ENCODE assay signal across 8 mouse cellular contexts in genomic region chr13:58403243-58403642, GRCm38 (mm10). TPM values are rescaled to one million over a fixed set of nuclear protein-coding genes. Genes with fewer than 3 reads are reported as not detected.
A peak's percentile ranks its signal among the peaks of the same experiment; 100 is the strongest.
DNase-seq lines count a peak whose midpoint lies in the region; ATAC-seq and TF ChIP-seq lines count a peak whose summit lies in the region.
"Not testable (repeated sequence)": the region's sequence is repeated elsewhere in the genome, so short reads cannot be mapped to it uniquely, and the experiment has no call there.

TSS of gene Hnrnpk (minus strand) at chr13:58403343.

- TF ChIP-seq POLR2A in ES-Bruce4 (IDR thresholded peaks at IDR 0.05; ENCODE audit: insufficient read depth, low read length): not testable (repeated sequence)

- 7% methylated on average over 16 of the region's 17 CpGs for WGBS in heart, embryonic 16.5 days
- 6% methylated on average over 17 of the region's 17 CpGs for WGBS in intestine, embryonic 16.5 days
- 6% methylated on average over 16 of the region's 17 CpGs for WGBS in lung, embryonic 16.5 days
- 7% methylated on average over 17 of the region's 17 CpGs for WGBS in neural tube, embryonic 12.5 days

- not testable (repeated sequence) for ATAC-seq in common myeloid progenitor, adult 5-6 weeks (replicated peaks; ENCODE audit: low read depth, poor library complexity, severe bottlenecking); heart, embryonic 16.5 days (replicated peaks; ENCODE audit: extremely low read depth, insufficient read depth, low FRiP score); intestine, embryonic 16.5 days; lung, embryonic 16.5 days (ENCODE audit: low read depth); neural tube, embryonic 12.5 days (ENCODE audit: low FRiP score, low read depth)

- not testable (repeated sequence) for H3K27me3 ChIP-seq in ES-Bruce4 (ENCODE audit: control insufficient read depth, insufficient read depth, low read length, poor library complexity, severe bottlenecking); heart, embryonic 16.5 days (ENCODE audit: control insufficient read depth, insufficient read depth, low read length); intestine, embryonic 16.5 days (replicated peaks; ENCODE audit: control insufficient read depth, insufficient read depth, low read length); lung, embryonic 16.5 days (ENCODE audit: control insufficient read depth, insufficient read depth, low read depth, low read length); neural tube, embryonic 12.5 days (replicated peaks)

- not testable (repeated sequence) for TF ChIP-seq CTCF in ES-Bruce4 (IDR thresholded peaks at IDR 0.05; ENCODE audit: low read depth, low read length)

- peak within 1 kb of the TSS; percentile 96 for H3K9ac ChIP-seq in ES-Bruce4 (ENCODE audit: low read depth, poor library complexity, severe bottlenecking)
- peak within 1 kb of the TSS; percentile 100 for H3K9ac ChIP-seq in heart, embryonic 16.5 days (ENCODE audit: low read length)
- H3K9ac ChIP-seq in intestine, embryonic 16.5 days (ENCODE audit: low read depth, low read length): peak within 1 kb of the TSS; percentile 100
- peak within 1 kb of the TSS; percentile 100 for H3K9ac ChIP-seq in lung, embryonic 16.5 days (ENCODE audit: low read length)
- H3K9ac ChIP-seq in neural tube, embryonic 12.5 days: peak within 1 kb of the TSS; percentile 100

- peak within 1 kb of the TSS; percentile 90 for H3K4me3 ChIP-seq in ES-Bruce4 (ENCODE audit: low read depth, low read length)
- peak within 1 kb of the TSS; percentile 99 for H3K4me3 ChIP-seq in heart, embryonic 16.5 days (ENCODE audit: low read length)
- H3K4me3 ChIP-seq in intestine, embryonic 16.5 days (ENCODE audit: low read length): peak within 1 kb of the TSS; percentile 80
- H3K4me3 ChIP-seq in lung, embryonic 16.5 days (ENCODE audit: low read length): peak within 1 kb of the TSS; percentile 97
- peak within 1 kb of the TSS; percentile 98 for H3K4me3 ChIP-seq in neural tube, embryonic 12.5 days

- not testable (repeated sequence) for H3K9me3 ChIP-seq in ES-Bruce4 (replicated peaks; ENCODE audit: control insufficient read depth, insufficient read depth, low read length, poor library complexity, severe bottlenecking); heart, embryonic 16.5 days (replicated peaks; ENCODE audit: control insufficient read depth, low read length); intestine, embryonic 16.5 days (ENCODE audit: control insufficient read depth, low read length); lung, embryonic 16.5 days (ENCODE audit: control insufficient read depth, low read length); neural tube, embryonic 12.5 days

- peaks cover 12% of the 10 kb centered on the region for H3K36me3 ChIP-seq in ES-Bruce4 (ENCODE audit: control insufficient read depth, insufficient read depth, low read length, poor library complexity, severe bottlenecking)
- not testable (repeated sequence) for H3K36me3 ChIP-seq in heart, embryonic 16.5 days (ENCODE audit: control insufficient read depth, insufficient read depth); intestine, embryonic 16.5 days (ENCODE audit: control insufficient read depth, insufficient read depth, low read length); lung, embryonic 16.5 days (ENCODE audit: control insufficient read depth, insufficient read depth, low read length); neural tube, embryonic 12.5 days

- H3K27ac ChIP-seq in ES-Bruce4 (ENCODE audit: insufficient read depth, low read length): peak within 1 kb of the TSS; percentile 68
- H3K27ac ChIP-seq in heart, embryonic 16.5 days (ENCODE audit: low read length): peak within 1 kb of the TSS; percentile 99
- peak within 1 kb of the TSS; percentile 98 for H3K27ac ChIP-seq in intestine, embryonic 16.5 days (ENCODE audit: low read length)
- H3K27ac ChIP-seq in lung, embryonic 16.5 days (ENCODE audit: low read length): peak within 1 kb of the TSS; percentile 99
- H3K27ac ChIP-seq in neural tube, embryonic 12.5 days: peak within 1 kb of the TSS; percentile 97

- not testable (repeated sequence) for H3K4me1 ChIP-seq in ES-Bruce4 (ENCODE audit: control insufficient read depth, insufficient read depth, low read length); intestine, embryonic 16.5 days (ENCODE audit: control insufficient read depth, insufficient read depth, low read length); lung, embryonic 16.5 days (replicated peaks; ENCODE audit: control insufficient read depth, insufficient read depth, low read length); neural tube, embryonic 12.5 days
- peaks cover 11% of the 10 kb centered on the region for H3K4me1 ChIP-seq in heart, embryonic 16.5 days (ENCODE audit: control insufficient read depth, insufficient read depth, low read length)

- intact Hi-C loops in left cerebral cortex, postnatal 25 days (cut with DNase I): loop anchor here (5.0 kb wide), 1 partner anchor 94 kb away; no protein-coding TSS in a partner anchor

- H3K4me2 ChIP-seq in heart, embryonic 16.5 days (ENCODE audit: low read depth, low read length): peak within 1 kb of the TSS; percentile 64
- peak within 1 kb of the TSS; percentile 48 for H3K4me2 ChIP-seq in intestine, embryonic 16.5 days (ENCODE audit: low read depth, low read length)
- H3K4me2 ChIP-seq in lung, embryonic 16.5 days (ENCODE audit: low read depth, low read length): peak within 1 kb of the TSS; percentile 56
- peak within 1 kb of the TSS; percentile 85 for H3K4me2 ChIP-seq in neural tube, embryonic 12.5 days (replicated peaks)

- not testable (repeated sequence) for DNase-seq in frontal cortex, adult 2 months (ENCODE audit: extremely low spot score in 1 of 2, low spot score in 1 of 2); left cerebral cortex, postnatal 25 days (ENCODE audit: low spot score in 2 of 2)

- TF ChIP-seq EP300 in ES-Bruce4 (IDR thresholded peaks at IDR 0.05; ENCODE audit: insufficient read depth, low read depth, low read length): not testable (repeated sequence)

RNA-seq across cellular contexts. Expression of gene Hnrnpk, which starts in this region (rescaled TPM):
- 2,168 and 2,237 TPM in 2 replicates for polyA plus RNA-seq in ES-Bruce4 (2011; ENCODE audit: insufficient read depth, insufficient read length, low read depth, missing spikeins)
- 2,083 and 2,160 TPM in 2 replicates for total RNA-seq in common myeloid progenitor, adult 5-6 weeks (2017)
- 394 and 489 TPM in 2 replicates for polyA plus RNA-seq in frontal cortex, adult 2 months (2012; rRNA removed)
- 956 and 1,061 TPM in 2 replicates for polyA plus RNA-seq in heart, embryonic 16.5 days (2015; fragmentation: Nextera tagmentation; extraction: Ambion mirVana)
- 1,107 and 1,211 TPM in 2 replicates for polyA plus RNA-seq in intestine, embryonic 16.5 days (2015; fragmentation: Nextera tagmentation; extraction: Ambion mirVana)
- 100 to 1,000 TPM; 573 to 639 TPM for total RNA-seq in left cerebral cortex, postnatal 25 days (2021)
- polyA plus RNA-seq in lung, embryonic 16.5 days (2015; fragmentation: Nextera tagmentation; extraction: Ambion mirVana): 1,519 and 1,646 TPM in 2 replicates
- polyA plus RNA-seq in neural tube, embryonic 12.5 days (2016; fragmentation: Nextera tagmentation; extraction: Ambion mirVana): 1,935 and 2,000 TPM in 2 replicates
